Mouse (Mus musculus): ENCODE results near the gene Dtx3. TPM values are rescaled to one million over a fixed set of nuclear protein-coding genes. Genes with fewer than 3 reads are reported as not detected.

Dtx3 gene
- polyA plus RNA-seq, 1 experiment from 2014 or later: 112 TPM

GRCm38 (mm10) chr10:127211414-127211854, 15.9 kb upstream of the Dtx3 start, which contains the start of gene Pip4k2c:
Pip4k2c (minus strand) TSS chr10:127211585.
- peak within 1 kb of the TSS; percentile 73 for H3K9ac ChIP-seq (ENCODE audit: low read depth, low read length)
- DNase-seq (ENCODE audit: low spot score): peak; percentile 93
- no peak within 1 kb of the TSS for H3K27ac ChIP-seq (replicated peaks; ENCODE audit: low read depth, low read length)

GRCm38 (mm10) chr10:127210961-127211405, 15.5 kb upstream of the Dtx3 start:
- no peaks in the 10 kb centered on the region for H3K9me3 ChIP-seq (ENCODE audit: control insufficient read depth, low read length)
- H3K36me3 ChIP-seq (ENCODE audit: control insufficient read depth, insufficient read depth, low read length): peaks cover 23% of the 10 kb centered on the region
- H3K4me3 ChIP-seq (ENCODE audit: low read depth, low read length): peak overlapping the region; percentile 71
- H3K27me3 ChIP-seq (replicated peaks; ENCODE audit: control insufficient read depth, insufficient read depth, low read length): no peaks in the 10 kb centered on the region
- ATAC-seq (ENCODE audit: low read depth) (peak; percentile 56), DNase-seq (ENCODE audit: low spot score) (peak; percentile 7)
- peak overlapping the region; percentile 73 for H3K9ac ChIP-seq (ENCODE audit: low read depth, low read length)
- under 1% methylated on average over 11 of the region's 25 CpGs for WGBS
- peak overlapping the region; percentile 69 for H3K4me2 ChIP-seq (ENCODE audit: low read depth, low read length)
- H3K27ac ChIP-seq (replicated peaks; ENCODE audit: low read depth, low read length): no peak overlapping the region
- H3K4me1 ChIP-seq (ENCODE audit: control insufficient read depth, insufficient read depth, low read length): peaks cover 8% of the 10 kb centered on the region

More at GRCm38 (mm10) chr10:127211414-127211854, 15.9 kb upstream of the Dtx3 start, which contains the start of gene Pip4k2c:
- under 1% methylated on average over 34 of the region's 47 CpGs for WGBS
- Histone ChIP-seq H3K9me3 (ENCODE audit: control insufficient read depth, low read length) (no peaks in the 10 kb centered on the region), H3K4me2 (ENCODE audit: low read depth, low read length) (peak within 1 kb of the TSS; percentile 69), H3K4me1 (ENCODE audit: control insufficient read depth, insufficient read depth, low read length) (peaks cover 8% of the 10 kb centered on the region), H3K36me3 (ENCODE audit: control insufficient read depth, insufficient read depth, low read length) (peaks cover 18% of the 10 kb centered on the region), H3K4me3 (ENCODE audit: low read depth, low read length) (peak within 1 kb of the TSS; percentile 71), H3K27me3 (replicated peaks; ENCODE audit: control insufficient read depth, insufficient read depth, low read length) (no peaks in the 10 kb centered on the region)
- ATAC-seq (ENCODE audit: low read depth): peak; percentile 97

GRCm38 (mm10) chr10:127209928-127210570, 14.5 kb upstream of the Dtx3 start:
- Histone ChIP-seq H3K4me1 (ENCODE audit: control insufficient read depth, insufficient read depth, low read length) (peaks cover 8% of the 10 kb centered on the region), H3K36me3 (ENCODE audit: control insufficient read depth, insufficient read depth, low read length) (peaks cover 31% of the 10 kb centered on the region), H3K27me3 (replicated peaks; ENCODE audit: control insufficient read depth, insufficient read depth, low read length) (no peaks in the 10 kb centered on the region), H3K9me3 (ENCODE audit: control insufficient read depth, low read length) (no peaks in the 10 kb centered on the region), H3K9ac (ENCODE audit: low read depth, low read length) (peak overlapping the region; percentile 73; the same call in 1 of the 2 replicates), H3K4me2 (ENCODE audit: low read depth, low read length) (peak overlapping the region; percentile 69), H3K27ac (replicated peaks; ENCODE audit: low read depth, low read length) (no peak overlapping the region), H3K4me3 (ENCODE audit: low read depth, low read length) (peak overlapping the region; percentile 71; the same call in 1 of the 2 replicates)
- WGBS: 84% methylated on average over 13 of the region's 13 CpGs
- DNase-seq (ENCODE audit: low spot score) (no peak), ATAC-seq (ENCODE audit: low read depth) (no peak)

- H3K9me3 ChIP-seq (ENCODE audit: control insufficient read depth, low read length): no peaks in the 10 kb centered on the region
- WGBS: 82% methylated on average over 4 of the region's 4 CpGs
- no peak overlapping the region for H3K4me2 ChIP-seq (ENCODE audit: low read depth, low read length)
- H3K4me1 ChIP-seq (ENCODE audit: control insufficient read depth, insufficient read depth, low read length): peaks cover 8% of the 10 kb centered on the region
- H3K27me3 ChIP-seq (replicated peaks; ENCODE audit: control insufficient read depth, insufficient read depth, low read length): no peaks in the 10 kb centered on the region
- DNase-seq (ENCODE audit: low spot score) (no peak), ATAC-seq (ENCODE audit: low read depth) (no peak)
- H3K4me3 ChIP-seq (ENCODE audit: low read depth, low read length): no peak overlapping the region
- H3K27ac ChIP-seq (replicated peaks; ENCODE audit: low read depth, low read length): no peak overlapping the region
- no peak overlapping the region for H3K9ac ChIP-seq (ENCODE audit: low read depth, low read length)
- peaks cover 40% of the 10 kb centered on the region for H3K36me3 ChIP-seq (ENCODE audit: control insufficient read depth, insufficient read depth, low read length)
Measured at GRCm38 (mm10) chr10:127208921-127209320, 13.4 kb upstream of the Dtx3 start.

- Histone ChIP-seq H3K9me3 (ENCODE audit: control insufficient read depth, low read length) (no peaks in the 10 kb centered on the region), H3K27ac (replicated peaks; ENCODE audit: low read depth, low read length) (no peak overlapping the region), H3K36me3 (ENCODE audit: control insufficient read depth, insufficient read depth, low read length) (peaks cover 64% of the 10 kb centered on the region), H3K4me2 (ENCODE audit: low read depth, low read length) (no peak overlapping the region), H3K4me3 (ENCODE audit: low read depth, low read length) (no peak overlapping the region), H3K4me1 (ENCODE audit: control insufficient read depth, insufficient read depth, low read length) (peaks cover 2% of the 10 kb centered on the region), H3K27me3 (replicated peaks; ENCODE audit: control insufficient read depth, insufficient read depth, low read length) (no peaks in the 10 kb centered on the region), H3K9ac (ENCODE audit: low read depth, low read length) (no peak overlapping the region)
- ATAC-seq (ENCODE audit: low read depth) (no peak), DNase-seq (ENCODE audit: low spot score) (no peak)
- WGBS: 87% methylated on average over 10 of the region's 10 CpGs
Measured at GRCm38 (mm10) chr10:127205373-127205772, 9.8 kb upstream of the Dtx3 start.

GRCm38 (mm10) chr10:127204589-127204988, 9.1 kb upstream of the Dtx3 start:
- H3K9ac ChIP-seq (ENCODE audit: low read depth, low read length): no peak overlapping the region
- no peak overlapping the region for H3K4me2 ChIP-seq (ENCODE audit: low read depth, low read length)
- no peaks in the 10 kb centered on the region for H3K9me3 ChIP-seq (ENCODE audit: control insufficient read depth, low read length)
- H3K27ac ChIP-seq (replicated peaks; ENCODE audit: low read depth, low read length): no peak overlapping the region
- ATAC-seq (ENCODE audit: low read depth): no peak
- no peaks in the 10 kb centered on the region for H3K4me1 ChIP-seq (ENCODE audit: control insufficient read depth, insufficient read depth, low read length)
- H3K27me3 ChIP-seq (replicated peaks; ENCODE audit: control insufficient read depth, insufficient read depth, low read length): no peaks in the 10 kb centered on the region
- WGBS: 95% methylated on average over 5 of the region's 5 CpGs
- peaks cover 64% of the 10 kb centered on the region for H3K36me3 ChIP-seq (ENCODE audit: control insufficient read depth, insufficient read depth, low read length)
- no peak for DNase-seq (ENCODE audit: low spot score)
- no peak overlapping the region for H3K4me3 ChIP-seq (ENCODE audit: low read depth, low read length)

DNA sequence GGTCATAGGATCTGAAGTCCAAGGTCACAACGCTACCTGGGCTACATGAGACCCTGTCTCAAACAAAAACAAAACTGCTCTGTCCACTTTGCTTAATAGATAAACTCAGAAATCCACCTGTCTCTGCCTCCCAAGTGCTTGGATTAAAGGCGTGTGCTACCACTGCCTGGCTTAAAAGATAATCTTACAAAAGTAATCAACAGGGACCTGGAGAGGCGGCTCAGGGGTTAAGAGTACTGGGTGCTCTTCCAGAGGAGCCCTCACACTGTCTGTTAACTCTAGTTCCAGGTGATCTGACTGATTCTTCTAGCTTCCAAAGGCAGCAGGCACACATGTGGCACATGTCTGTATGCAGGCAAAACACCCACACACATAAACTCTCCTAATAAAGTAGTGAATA, 7.6 kb upstream of the Dtx3 start:
- H3K27me3 ChIP-seq (replicated peaks; ENCODE audit: control insufficient read depth, insufficient read depth, low read length): no peaks in the 10 kb centered on the region
- H3K4me1 ChIP-seq (ENCODE audit: control insufficient read depth, insufficient read depth, low read length): no peaks in the 10 kb centered on the region
- DNase-seq (ENCODE audit: low spot score) (no peak), ATAC-seq (ENCODE audit: low read depth) (no peak)
- H3K4me3 ChIP-seq (ENCODE audit: low read depth, low read length): no peak overlapping the region
- no peak overlapping the region for H3K9ac ChIP-seq (ENCODE audit: low read depth, low read length)
- H3K9me3 ChIP-seq (ENCODE audit: control insufficient read depth, low read length): no peaks in the 10 kb centered on the region
- no peak overlapping the region for H3K27ac ChIP-seq (replicated peaks; ENCODE audit: low read depth, low read length)
- peaks cover 76% of the 10 kb centered on the region for H3K36me3 ChIP-seq (ENCODE audit: control insufficient read depth, insufficient read depth, low read length)
- 84% methylated on average over 3 of the region's 3 CpGs for WGBS
- no peak overlapping the region for H3K4me2 ChIP-seq (ENCODE audit: low read depth, low read length)

- Histone ChIP-seq H3K9me3 (ENCODE audit: control insufficient read depth, low read length) (no peaks in the 10 kb centered on the region), H3K27ac (replicated peaks; ENCODE audit: low read depth, low read length) (no peak overlapping the region), H3K4me1 (ENCODE audit: control insufficient read depth, insufficient read depth, low read length) (peaks cover 8% of the 10 kb centered on the region), H3K27me3 (replicated peaks; ENCODE audit: control insufficient read depth, insufficient read depth, low read length) (no peaks in the 10 kb centered on the region), H3K4me2 (ENCODE audit: low read depth, low read length) (no peak overlapping the region), H3K4me3 (ENCODE audit: low read depth, low read length) (no peak overlapping the region), H3K9ac (ENCODE audit: low read depth, low read length) (no peak overlapping the region), H3K36me3 (ENCODE audit: control insufficient read depth, insufficient read depth, low read length) (peaks cover 55% of the 10 kb centered on the region)
- 78% methylated on average over 8 of the region's 8 CpGs for WGBS
- ATAC-seq (ENCODE audit: low read depth) (no peak), DNase-seq (ENCODE audit: low spot score) (no peak)
Measured at GRCm38 (mm10) chr10:127200279-127200678, 4.8 kb upstream of the Dtx3 start.

GRCm38 (mm10) chr10:127199474-127199873, 3.9 kb upstream of the Dtx3 start:
- H3K27ac ChIP-seq (replicated peaks; ENCODE audit: low read depth, low read length): no peak overlapping the region
- no peaks in the 10 kb centered on the region for H3K9me3 ChIP-seq (ENCODE audit: control insufficient read depth, low read length)
- H3K4me2 ChIP-seq (ENCODE audit: low read depth, low read length): no peak overlapping the region
- whole genome bisulfite sequencing: 85% methylated on average over 11 of the region's 11 CpGs
- H3K27me3 ChIP-seq (replicated peaks; ENCODE audit: control insufficient read depth, insufficient read depth, low read length): no peaks in the 10 kb centered on the region
- H3K36me3 ChIP-seq (ENCODE audit: control insufficient read depth, insufficient read depth, low read length): peaks cover 48% of the 10 kb centered on the region
- H3K4me3 ChIP-seq (ENCODE audit: low read depth, low read length): no peak overlapping the region
- DNase-seq (ENCODE audit: low spot score) (no peak), ATAC-seq (ENCODE audit: low read depth) (no peak)
- no peak overlapping the region for H3K9ac ChIP-seq (ENCODE audit: low read depth, low read length)
- H3K4me1 ChIP-seq (ENCODE audit: control insufficient read depth, insufficient read depth, low read length): peaks cover 10% of the 10 kb centered on the region

Measured in embryonic facial prominence, embryonic 14.5 days (tissue).